Mouse (Mus musculus) liver, postnatal 0 days (tissue): ENCODE results near the gene Wnt2b. TPM values are rescaled to one million over a fixed set of nuclear protein-coding genes. Genes with fewer than 3 reads are reported as not detected.

Experiments
- ATAC-seq: fragments of 200-750 bp; cut with Nextera tagmentation; 2 replicates; pipeline ENCODE4 v1.8.0; 2017; ENCODE audit warnings: mild to moderate bottlenecking, moderate library complexity
- DNase-seq: peaks from one replicate; pipeline ENCODE4 v3.0.0-alpha.2; 2016
- H3K27ac ChIP-seq: fragments of 300-500 bp; sonication (generic); 2 replicates; pipeline ENCODE4 v1.5.1; 2014; ENCODE audit warnings: antibody characterized with exemption, moderate library complexity, mild to moderate bottlenecking, low read depth
- H3K27me3 ChIP-seq: fragments of 300-500 bp; sonication (generic); 2 replicates; pipeline ENCODE4 v1.6.1; 2014; ENCODE audit warnings: low read length, control low read depth, mixed read lengths; ENCODE audit not compliant: insufficient read depth
- H3K36me3 ChIP-seq: fragments of 300-500 bp; sonication (generic); replicated peaks from 2 replicates; pipeline ENCODE4 v1.6.1; 2014; ENCODE audit warnings: mild to moderate bottlenecking, control low read depth, low read length, moderate library complexity, mixed read lengths; ENCODE audit not compliant: insufficient read depth
- H3K4me1 ChIP-seq: fragments of 300-500 bp; sonication (generic); 2 replicates; pipeline ENCODE4 v1.6.1; 2014; ENCODE audit warnings: antibody characterized with exemption, mild to moderate bottlenecking, control low read depth; ENCODE audit not compliant: insufficient read depth
- H3K4me2 ChIP-seq: fragments of 300-500 bp; sonication (generic); 2 replicates; pipeline ENCODE4 v1.6.1; 2014; ENCODE audit warnings: low read depth, mild to moderate bottlenecking, low read length, moderate library complexity, mixed read lengths
- H3K4me3 ChIP-seq: fragments of 300-500 bp; sonication (generic); 2 replicates; pipeline ENCODE4 v1.5.1; 2014; ENCODE audit warnings: low read depth, low read length
- H3K9ac ChIP-seq: fragments of 300-500 bp; sonication (generic); replicated peaks from 2 replicates; pipeline ENCODE4 v1.6.1; 2014; ENCODE audit warnings: mild to moderate bottlenecking, moderate library complexity
- H3K9me3 ChIP-seq: fragments of 300-500 bp; sonication (generic); 2 replicates; pipeline ENCODE4 v1.6.1; 2016; ENCODE audit warnings: mild to moderate bottlenecking, control low read depth, low read length, mixed read lengths
- CTCF ChIP-seq: sonication (generic); IDR thresholded peaks from 2 replicates; pipeline ENCODE4 v1.5.1; 2016; ENCODE audit warnings: antibody characterized with exemption, low read depth
- EP300 ChIP-seq: IDR thresholded peaks from 2 replicates; pipeline ENCODE4 v1.6.1; 2016; ENCODE audit warnings: antibody characterized with exemption, low read depth, mild to moderate bottlenecking
- WGBS: fragments of 180-500 bp; shearing (Covaris S2); extraction: QIAGEN DNeasy Blood & Tissue Kit; methylation state at CpG from one replicate; pipeline ENCODE4 v1.1.7; 2014; ENCODE audit not compliant: insufficient replicate concordance; 5-methylcytosine and 5-hydroxymethylcytosine counted together
- polyA plus RNA-seq: library from polyadenylated mRNA; unstranded; fragments of >200 nt; fragmentation: Nextera tagmentation; extraction: Ambion mirVana; gene quantifications from 2 replicates; pipeline ENCODE4 v1.2.1, GENCODE M21; 2015

Wnt2b gene
- polyA plus RNA-seq, 1 experiment from 2014 or later: 0.09 TPM

DNA sequence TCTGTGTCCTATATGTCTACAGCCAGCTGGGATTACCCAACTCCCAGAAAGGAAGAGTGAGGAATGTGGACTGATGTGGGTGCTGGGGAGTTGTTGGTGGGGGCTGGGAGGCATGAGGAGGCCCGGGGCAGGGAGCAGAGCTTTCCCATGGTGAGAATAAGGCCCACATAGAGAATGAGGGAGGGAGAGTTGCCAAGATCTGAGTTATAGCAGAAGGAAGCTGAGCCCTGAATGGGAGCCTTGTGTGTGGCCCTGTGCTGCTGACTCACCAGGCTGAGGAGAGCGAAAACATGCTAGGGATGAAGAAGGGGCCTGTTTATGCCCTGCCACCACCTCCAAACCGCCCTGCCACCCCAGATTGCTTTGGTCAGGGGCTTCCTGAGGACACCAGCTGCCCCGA is 32.1 kb upstream of the Wnt2b start:
- Histone ChIP-seq H3K9ac (no peak overlapping the region), H3K27ac (0 out of 2 replicates have a peak overlapping the region, but pooled peaks have one; percentile 29), H3K4me3 (no peak overlapping the region), H3K4me1 (no peaks in the 10 kb centered on the region), H3K36me3 (no peaks in the 10 kb centered on the region), H3K9me3 (no peaks in the 10 kb centered on the region), H3K27me3 (no peaks in the 10 kb centered on the region), H3K4me2 (no peak overlapping the region)
- TF ChIP-seq CTCF (no peak), EP300 (no peak)
- DNase-seq: no peak
- 54% methylated on average over 4 of the region's 4 CpGs for WGBS
- ATAC-seq: peak; percentile 21; the same call in 1 of the 2 replicates

DNA sequence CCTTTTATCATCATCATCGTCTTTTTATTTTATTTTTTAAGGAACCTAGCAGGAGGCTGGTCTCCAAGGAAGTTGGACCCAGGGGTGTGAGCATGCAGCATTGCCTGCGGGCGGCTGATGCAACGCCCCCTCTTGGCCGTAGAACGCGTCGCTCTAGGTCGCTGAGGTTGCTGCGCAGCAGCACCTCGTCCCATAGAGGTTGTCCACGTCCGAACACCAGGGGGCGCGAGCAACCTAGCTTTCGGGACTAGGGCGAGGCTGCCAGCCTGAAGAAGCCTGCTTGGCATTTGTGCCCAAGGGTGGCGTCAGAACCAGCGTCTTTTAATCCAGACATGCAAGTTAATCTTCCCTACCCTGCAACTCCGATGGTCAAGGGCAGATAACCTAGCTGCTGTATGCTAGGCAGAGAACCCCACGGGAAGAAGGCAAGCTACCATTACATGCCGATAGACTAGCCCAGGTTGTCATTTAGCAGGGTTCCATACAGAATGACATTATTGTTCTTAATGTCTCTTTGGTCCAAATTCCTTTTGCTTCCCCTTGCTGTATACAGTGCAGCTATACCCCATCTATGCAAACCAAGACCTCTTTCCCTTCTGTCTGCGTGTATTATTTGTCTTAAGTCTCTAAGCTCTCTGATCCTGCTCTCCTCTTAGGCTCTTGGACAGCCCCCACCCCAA is 31.1 kb upstream of the Wnt2b start:
- no peak overlapping the region for H3K4me3 ChIP-seq
- no peak for TF ChIP-seq EP300
- TF ChIP-seq CTCF: peak; percentile 97
- 11% methylated on average over 23 of the region's 23 CpGs for WGBS
- H3K27ac ChIP-seq: no peak overlapping the region
- H3K27me3 ChIP-seq: no peaks in the 10 kb centered on the region
- H3K36me3 ChIP-seq: no peaks in the 10 kb centered on the region
- ATAC-seq: peak; percentile 80
- no peaks in the 10 kb centered on the region for H3K4me1 ChIP-seq
- no peak overlapping the region for H3K4me2 ChIP-seq
- H3K9me3 ChIP-seq: no peaks in the 10 kb centered on the region
- no peak overlapping the region for H3K9ac ChIP-seq
- peak; percentile 90 for DNase-seq

DNA sequence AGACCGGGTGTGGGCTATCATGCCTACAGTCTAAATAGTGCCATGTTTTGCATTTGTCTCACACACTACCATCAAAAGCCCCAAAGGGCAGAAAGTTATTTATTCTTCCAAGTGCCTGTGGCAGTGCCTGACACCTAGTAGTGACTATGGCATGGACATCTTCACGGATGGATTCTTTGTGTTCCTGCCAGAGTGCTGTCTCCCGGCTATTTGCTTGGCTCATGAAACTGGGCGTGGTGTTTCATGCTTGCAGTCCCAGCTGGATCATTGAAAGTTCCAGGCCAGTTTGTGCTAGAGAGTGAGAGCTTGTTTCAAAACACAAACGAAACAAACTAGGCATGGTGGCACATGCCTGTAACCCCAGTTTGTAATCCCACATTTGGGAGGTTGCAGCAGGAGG is 30.0 kb upstream of the Wnt2b start:
- Histone ChIP-seq H3K9me3 (no peaks in the 10 kb centered on the region), H3K36me3 (no peaks in the 10 kb centered on the region), H3K27me3 (no peaks in the 10 kb centered on the region), H3K9ac (no peak overlapping the region), H3K4me1 (no peaks in the 10 kb centered on the region), H3K4me2 (no peak overlapping the region), H3K4me3 (no peak overlapping the region), H3K27ac (no peak overlapping the region)
- WGBS: 63% methylated on average over 5 of the region's 5 CpGs
- TF ChIP-seq EP300 (no peak), CTCF (no peak)
- ATAC-seq (no peak), DNase-seq (no peak)

DNA sequence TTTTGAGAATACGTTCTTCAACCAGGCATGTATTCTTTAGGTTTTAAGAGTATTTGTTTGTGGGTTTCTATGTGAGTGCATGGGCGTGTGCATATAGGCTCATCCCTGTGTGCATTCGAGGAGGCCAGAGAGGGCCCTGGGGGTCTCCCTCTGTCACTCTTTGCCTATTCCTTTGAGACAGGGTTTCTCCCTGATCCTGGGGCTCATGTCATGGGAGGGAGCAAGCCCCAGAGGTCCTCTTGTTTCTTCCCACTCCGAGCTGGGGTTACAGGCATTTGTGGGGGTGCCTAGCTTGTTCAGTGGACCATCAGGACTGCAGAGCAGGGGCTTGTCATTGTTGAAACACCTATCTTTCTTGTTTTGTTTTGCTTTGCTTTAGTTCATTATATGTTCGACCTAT is 26.2 kb upstream of the Wnt2b start:
- H3K27ac ChIP-seq: no peak overlapping the region
- no peak overlapping the region for H3K4me3 ChIP-seq
- no peaks in the 10 kb centered on the region for H3K9me3 ChIP-seq
- ATAC-seq: no peak
- no peak for DNase-seq
- 61% methylated on average over 5 of the region's 5 CpGs for WGBS
- no peak for TF ChIP-seq EP300
- H3K4me1 ChIP-seq: no peaks in the 10 kb centered on the region
- H3K4me2 ChIP-seq: no peak overlapping the region
- no peaks in the 10 kb centered on the region for H3K27me3 ChIP-seq
- no peaks in the 10 kb centered on the region for H3K36me3 ChIP-seq
- H3K9ac ChIP-seq: no peak overlapping the region

DNA sequence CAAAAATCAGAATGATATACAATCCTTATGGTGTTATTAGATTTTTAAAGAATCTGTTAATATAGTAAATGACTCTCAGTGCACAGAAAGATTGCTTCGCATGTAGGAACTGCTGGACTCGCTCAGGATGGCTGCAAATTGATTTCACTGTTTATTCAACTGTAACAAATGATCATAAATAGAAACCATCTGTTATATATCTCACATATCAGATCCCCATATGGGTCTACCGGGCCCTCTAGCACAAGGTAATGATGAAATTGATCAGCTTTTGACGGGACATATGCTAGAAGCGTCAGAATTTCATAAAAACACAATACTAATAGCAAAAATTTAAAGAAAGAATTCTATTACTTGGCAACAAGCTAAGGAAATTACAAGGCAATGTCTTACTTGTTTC is 18.0 kb upstream of the Wnt2b start:
- Histone ChIP-seq H3K27ac (no peak overlapping the region), H3K27me3 (no peaks in the 10 kb centered on the region), H3K9me3 (no peaks in the 10 kb centered on the region), H3K4me2 (no peak overlapping the region), H3K9ac (no peak overlapping the region), H3K36me3 (no peaks in the 10 kb centered on the region), H3K4me3 (no peak overlapping the region), H3K4me1 (no peaks in the 10 kb centered on the region)
- DNase-seq: no peak
- WGBS: 77% methylated on average over 5 of the region's 5 CpGs
- no peak for ATAC-seq
- no peak for TF ChIP-seq EP300
- no peak for TF ChIP-seq CTCF

DNA sequence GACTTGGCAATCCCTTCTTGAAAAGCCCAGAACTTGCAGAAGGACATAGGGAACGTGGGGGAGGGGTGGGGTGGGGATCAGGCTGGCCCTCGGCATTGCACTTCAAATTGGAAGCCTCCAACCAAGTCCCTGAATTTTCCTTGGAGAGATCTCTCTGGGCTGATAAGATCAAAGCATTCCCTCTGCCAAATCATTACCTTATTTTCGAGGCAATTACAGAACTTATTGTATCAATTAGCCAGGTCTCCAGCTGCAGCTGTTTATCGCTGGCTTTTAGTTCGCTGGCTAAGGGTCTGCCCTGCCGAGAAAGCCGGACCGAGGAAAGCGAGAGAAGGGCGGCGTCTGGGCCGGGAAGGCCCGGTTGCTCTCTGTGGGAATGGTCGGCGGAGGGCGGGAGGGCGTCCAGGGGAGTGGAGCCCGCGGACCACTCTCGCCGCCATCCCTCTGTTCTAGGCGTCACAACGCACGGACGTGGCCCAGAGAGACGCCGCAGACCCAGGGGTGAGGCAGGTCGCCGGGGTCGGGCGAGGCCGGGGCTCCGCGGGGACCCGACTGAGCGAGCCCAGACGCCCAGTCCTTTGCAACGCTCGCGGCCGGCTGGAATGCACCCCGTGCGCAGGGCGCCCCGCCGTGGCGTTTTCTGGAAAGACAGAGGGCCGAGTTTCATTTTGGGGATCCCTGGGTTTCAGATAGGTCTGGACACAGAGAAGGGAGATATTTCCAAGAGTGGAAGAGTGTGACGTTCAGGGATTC is 6.0 kb upstream of the Wnt2b start:
- no peak overlapping the region for H3K27ac ChIP-seq
- ATAC-seq: peak; percentile 77
- peak overlapping the region; percentile 94 for H3K4me2 ChIP-seq
- H3K9ac ChIP-seq: peak overlapping the region; percentile 57
- WGBS: 1% methylated on average over 49 of the region's 49 CpGs
- DNase-seq: peak; percentile 87
- no peaks in the 10 kb centered on the region for H3K4me1 ChIP-seq
- peaks cover 20% of the 10 kb centered on the region for H3K27me3 ChIP-seq
- TF ChIP-seq EP300: no peak
- peak; percentile 78 for TF ChIP-seq CTCF
- no peaks in the 10 kb centered on the region; the same call in 1 of the 2 replicates for H3K9me3 ChIP-seq
- H3K4me3 ChIP-seq: peak overlapping the region; percentile 61
- no peaks in the 10 kb centered on the region for H3K36me3 ChIP-seq
